Mouse (Mus musculus) Patski (cell line): ENCODE data around the gene Cask. TPM values are rescaled to one million over a fixed set of nuclear protein-coding genes. Genes with fewer than 3 reads are reported as not detected.

Source experiments
- ATAC-seq: fragments of 100-300 bp; one replicate; pipeline ENCODE4 v1.8.0; 2021
- CTCF ChIA-PET: fragments of 350-600 bp; sonication (Branson Sonifier 250); formaldehyde crosslinking; loops from one replicate; lab custom pipeline; 2022; ENCODE audit warnings: inconsistent platforms; lab: Charles Lee
- POLR2A ChIA-PET: fragments of 350-600 bp; sonication (Branson Sonifier 250); formaldehyde crosslinking; loops from one replicate; lab custom pipeline; 2022; ENCODE audit warnings: antibody characterized with exemption, inconsistent platforms; lab: Charles Lee
- DNase-seq: peaks from one replicate; pipeline ENCODE4 v3.0.0-alpha.2; 2011; ENCODE audit warnings: low read depth, low spot score
- H3K27me3 ChIP-seq: fragments of 371-371 bp; one replicate; pipeline ENCODE4 v1.5.1; 2021
- CTCF ChIP-seq: fragments of 100-300 bp; IDR thresholded peaks from one replicate; pipeline ENCODE4 v1.5.1; 2021
- in situ Hi-C: fragments of 300-500 bp; cut with MboI; formaldehyde crosslinking; loops from 3 replicates; pipeline ENCODE4 v1.11.1; 2018; ENCODE audit warnings: low pct_unique_long_range_greater_than_20kb, mixed read lengths
- polyA plus RNA-seq: library from polyadenylated mRNA; unstranded; gene quantifications from one replicate; pipeline ENCODE4 v1.2.3, GENCODE M21; 2021

Cask gene
- polyA plus RNA-seq, 1 experiment from 2014 or later: 70.1 TPM

- H3K27me3 ChIP-seq: peaks cover 20% of the 10 kb centered on the region
- TF ChIP-seq CTCF: no peak
- ATAC-seq (no peak), DNase-seq (no peak)
- ChIA-PET POLR2A (no interaction called here), CTCF (no interaction called here)
- in situ Hi-C loops: loop anchor here (10.0 kb wide), 1 partner anchor 187 kb away; the partner anchor contains the start of gene Nyx
These were observed 199.3 kb downstream of the Cask start for GRCm38 (mm10) chrX:13651889-13652288.

- H3K27me3 ChIP-seq: peaks cover 38% of the 10 kb centered on the region
- ChIA-PET CTCF (interaction anchor here (1.2 kb wide), 1 partner anchor 14 kb away, joined by 3 read pairs; no protein-coding TSS in a partner anchor), POLR2A (no interaction called here)
- DNase-seq: no peak
- in situ Hi-C loops: loop anchor here (25.0 kb wide), 1 partner anchor 952 kb away; no protein-coding TSS in a partner anchor
- TF ChIP-seq CTCF: no peak
- no peak for ATAC-seq
These were observed 212.3 kb downstream of the Cask start for GRCm38 (mm10) chrX:13638894-13639293.

DNA sequence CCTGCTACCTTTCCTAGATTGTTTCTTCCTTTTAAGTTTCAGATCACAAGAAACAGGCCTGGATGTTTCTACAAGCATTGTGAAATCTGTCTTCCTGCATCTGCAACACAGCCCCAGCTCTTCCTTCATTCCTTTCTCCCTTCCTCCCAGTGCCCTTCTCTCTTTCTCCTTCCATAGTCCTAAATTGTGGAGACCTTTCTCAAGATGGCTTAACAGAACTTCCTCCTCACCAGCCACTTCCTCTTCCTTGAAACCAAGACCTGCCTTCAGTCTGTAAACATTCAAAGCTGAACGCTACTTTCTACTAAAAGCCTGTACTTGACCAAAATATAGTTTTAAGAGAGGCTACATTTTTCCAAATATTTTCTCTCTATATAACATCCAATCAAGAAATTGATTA lies 214.8 kb downstream of the Cask start:
- DNase-seq: no peak
- ChIA-PET POLR2A (no interaction called here), CTCF (no interaction called here)
- no peak for TF ChIP-seq CTCF
- peaks cover 57% of the 10 kb centered on the region for H3K27me3 ChIP-seq
- in situ Hi-C loops: loop anchor here (25.0 kb wide), 1 partner anchor 949 kb away; no protein-coding TSS in a partner anchor
- ATAC-seq: no peak

DNA sequence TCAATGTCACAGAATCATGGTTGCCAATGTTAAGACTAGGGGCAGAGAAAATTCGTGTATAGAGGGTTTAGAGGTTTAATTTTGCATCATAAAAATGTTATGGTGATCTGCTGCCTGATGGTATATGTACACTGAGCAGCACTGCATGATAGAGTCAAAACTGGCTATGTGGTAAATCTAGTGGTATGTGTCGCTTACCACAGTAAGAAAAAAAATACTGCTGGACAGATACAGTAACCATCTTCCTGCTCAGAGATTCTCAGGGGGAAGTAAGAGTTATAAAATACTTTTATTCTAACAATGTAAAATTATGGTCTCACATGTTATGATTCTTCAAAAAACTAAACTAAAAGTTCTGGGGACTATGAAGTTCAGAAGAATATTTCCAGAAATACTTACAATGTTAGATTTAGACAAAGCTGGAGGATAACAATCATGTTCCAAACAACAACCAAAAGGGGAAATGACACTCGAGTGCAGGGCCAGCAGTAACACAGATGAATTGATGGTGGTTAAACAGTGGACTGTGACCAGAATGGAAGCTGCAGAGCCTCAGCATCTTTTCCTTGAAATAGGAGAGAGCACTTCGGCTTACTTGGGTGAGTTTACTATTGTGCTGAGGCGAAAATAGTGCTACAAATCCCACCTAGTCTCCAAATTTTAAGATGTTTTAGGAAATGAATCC lies 219.4 kb downstream of the Cask start, which contains the start of gene Gpr34:
TSS of gene Gpr34 (plus strand) at position 491 of the 685 bp plus-strand sequence.
- TF ChIP-seq CTCF: no peak
- in situ Hi-C loops: loop anchor here (25.0 kb wide), 1 partner anchor 944 kb away; no protein-coding TSS in a partner anchor
- CTCF ChIA-PET: no interaction called here
- H3K27me3 ChIP-seq: peaks cover 48% of the 10 kb centered on the region
- POLR2A ChIA-PET: no interaction called here
- no peak for DNase-seq
- ATAC-seq: no peak

- no peak for TF ChIP-seq CTCF
- ATAC-seq (no peak), DNase-seq (no peak)
- in situ Hi-C loops: no loop called here
- H3K27me3 ChIP-seq: peaks cover 39% of the 10 kb centered on the region
- POLR2A ChIA-PET: no interaction called here
- CTCF ChIA-PET: no interaction called here
These were observed 228.5 kb downstream of the Cask start for GRCm38 (mm10) chrX:13622654-13623053.

- DNase-seq: no peak
- ChIA-PET POLR2A (no interaction called here), CTCF (no interaction called here)
- H3K27me3 ChIP-seq: peaks cover 40% of the 10 kb centered on the region
- in situ Hi-C loops: no loop called here
- no peak for TF ChIP-seq CTCF
- ATAC-seq: no peak
These were observed 229.7 kb downstream of the Cask start for GRCm38 (mm10) chrX:13621473-13621872.

- peaks cover 31% of the 10 kb centered on the region for H3K27me3 ChIP-seq
- ATAC-seq: no peak
- DNase-seq: no peak
- CTCF ChIA-PET: no interaction called here
- in situ Hi-C loops: no loop called here
- TF ChIP-seq CTCF: no peak
- POLR2A ChIA-PET: interaction anchor here (0.7 kb wide), 1 partner anchor 125 kb away, joined by 4 read pairs; no protein-coding TSS in a partner anchor
These were observed 232.7 kb downstream of the Cask start for GRCm38 (mm10) chrX:13618476-13618875.

- no peak for ATAC-seq
- in situ Hi-C loops: no loop called here
- POLR2A ChIA-PET: no interaction called here
- peaks cover 36% of the 10 kb centered on the region for H3K27me3 ChIP-seq
- no peak for TF ChIP-seq CTCF
- no peak for DNase-seq
- CTCF ChIA-PET: interaction anchor here (1.3 kb wide), 1 partner anchor 8 kb away, joined by 3 read pairs; no protein-coding TSS in a partner anchor
These were observed 233.9 kb downstream of the Cask start for GRCm38 (mm10) chrX:13617294-13617693.

- DNase-seq: no peak
- ChIA-PET CTCF (interaction anchor here (1.2 to 1.3 kb wide), 2 partner anchors 9 to 40 kb away, joined by 3 read pairs; no protein-coding TSS in a partner anchor), POLR2A (no interaction called here)
- TF ChIP-seq CTCF: no peak
- ATAC-seq: no peak
- H3K27me3 ChIP-seq: peaks cover 40% of the 10 kb centered on the region
- in situ Hi-C loops: no loop called here
These were observed 234.4 kb downstream of the Cask start for GRCm38 (mm10) chrX:13616726-13617125.

- in situ Hi-C loops: loop anchor here (5.0 kb wide), 1 partner anchor 50 kb away; no protein-coding TSS in a partner anchor
- DNase-seq (no peak), ATAC-seq (no peak)
- ChIA-PET POLR2A (no interaction called here), CTCF (no interaction called here)
- TF ChIP-seq CTCF: no peak
- H3K27me3 ChIP-seq: peaks cover 39% of the 10 kb centered on the region
These were observed 239.1 kb downstream of the Cask start for GRCm38 (mm10) chrX:13612115-13612514.

- ATAC-seq (no peak), DNase-seq (no peak)
- no peak for TF ChIP-seq CTCF
- peaks cover 42% of the 10 kb centered on the region for H3K27me3 ChIP-seq
- in situ Hi-C loops: loop anchor here (5.0 kb wide), 1 partner anchor 49 kb away; no protein-coding TSS in a partner anchor
- ChIA-PET POLR2A (no interaction called here), CTCF (no interaction called here)
These were observed 240.1 kb downstream of the Cask start for GRCm38 (mm10) chrX:13611114-13611513.
